Mouse (Mus musculus) intestine, postnatal 0 days (tissue): ENCODE data around the gene Gm21425. TPM values are rescaled to one million over a fixed set of nuclear protein-coding genes. Genes with fewer than 3 reads are reported as not detected.
"Not testable (repeated sequence)": the region's sequence is repeated elsewhere in the genome, so short reads cannot be mapped to it uniquely, and the experiment has no call there.

Experiments used
- ATAC-seq: fragments of 200-750 bp; cut with Nextera tagmentation; 2 replicates; pipeline ENCODE4 v1.8.0; 2017; ENCODE audit warnings: mild to moderate bottlenecking, moderate TSS enrichment, moderate library complexity
- H3K27ac ChIP-seq: fragments of 300-500 bp; sonication (generic); 2 replicates; pipeline ENCODE4 v1.5.1; 2014; ENCODE audit warnings: mild to moderate bottlenecking, low read depth, low read length, moderate library complexity
- H3K27me3 ChIP-seq: fragments of 300-500 bp; sonication (generic); replicated peaks from 2 replicates; pipeline ENCODE4 v1.6.1; 2014; ENCODE audit warnings: low read length, mixed read lengths; ENCODE audit not compliant: control insufficient read depth, insufficient read depth
- H3K36me3 ChIP-seq: fragments of 300-500 bp; sonication (generic); 2 replicates; pipeline ENCODE4 v1.6.1; 2014; ENCODE audit warnings: mild to moderate bottlenecking, moderate library complexity; ENCODE audit not compliant: control insufficient read depth, insufficient read depth
- H3K4me1 ChIP-seq: fragments of 300-500 bp; sonication (generic); replicated peaks from 2 replicates; pipeline ENCODE4 v1.6.1; 2014; ENCODE audit warnings: antibody characterized with exemption, low read length, mixed read lengths; ENCODE audit not compliant: control insufficient read depth, insufficient read depth
- H3K4me2 ChIP-seq: fragments of 300-500 bp; sonication (generic); replicated peaks from 2 replicates; pipeline ENCODE4 v1.6.1; 2014; ENCODE audit warnings: low read depth, mild to moderate bottlenecking, moderate library complexity
- H3K4me3 ChIP-seq: fragments of 300-500 bp; sonication (generic); 2 replicates; pipeline ENCODE4 v1.5.1; 2014; ENCODE audit warnings: low read depth, low read length
- H3K9ac ChIP-seq: fragments of 300-500 bp; sonication (generic); 2 replicates; pipeline ENCODE4 v1.6.1; 2014; ENCODE audit warnings: mild to moderate bottlenecking, low read depth, low read length
- H3K9me3 ChIP-seq: fragments of 300-500 bp; sonication (generic); 2 replicates; pipeline ENCODE4 v1.6.1; 2016; ENCODE audit warnings: mixed run types; ENCODE audit not compliant: control insufficient read depth
- WGBS: fragments of 180-500 bp; shearing (Covaris S2); extraction: QIAGEN DNeasy Blood & Tissue Kit; methylation state at CpG from one replicate; pipeline ENCODE4 v1.1.7; 2014; 5-methylcytosine and 5-hydroxymethylcytosine counted together
- polyA plus RNA-seq: library from polyadenylated mRNA; unstranded; fragments of >200 nt; fragmentation: Nextera tagmentation; extraction: Ambion mirVana; gene quantifications from 2 replicates; pipeline ENCODE4 v1.2.1, GENCODE M21; 2015

Gm21425 gene
- not detected in 2 replicates for polyA plus RNA-seq

DNA sequence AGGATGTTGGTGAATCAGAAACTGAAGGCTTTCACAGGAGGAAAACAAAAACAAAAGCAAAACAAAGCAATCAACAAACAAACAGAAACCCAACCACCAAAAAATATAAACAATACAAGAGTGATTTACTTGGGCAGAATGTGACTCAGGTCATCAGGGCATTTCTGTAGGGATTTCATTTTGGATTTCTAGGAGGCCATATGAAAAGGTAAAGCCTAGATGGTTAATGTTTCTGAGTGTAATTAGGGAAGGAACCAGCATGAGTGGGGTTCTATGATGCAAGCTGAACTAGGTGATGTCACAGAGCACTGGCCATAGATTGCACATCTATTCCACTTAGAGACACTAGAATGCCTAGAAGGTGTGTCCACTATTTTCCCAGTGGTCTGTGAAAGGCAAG, at the start of gene Gm21425:
Gm21425 (plus strand) TSS at position 301 of the 400 bp plus-strand sequence.
- not testable (repeated sequence) for H3K4me2 ChIP-seq, ATAC-seq

DNA sequence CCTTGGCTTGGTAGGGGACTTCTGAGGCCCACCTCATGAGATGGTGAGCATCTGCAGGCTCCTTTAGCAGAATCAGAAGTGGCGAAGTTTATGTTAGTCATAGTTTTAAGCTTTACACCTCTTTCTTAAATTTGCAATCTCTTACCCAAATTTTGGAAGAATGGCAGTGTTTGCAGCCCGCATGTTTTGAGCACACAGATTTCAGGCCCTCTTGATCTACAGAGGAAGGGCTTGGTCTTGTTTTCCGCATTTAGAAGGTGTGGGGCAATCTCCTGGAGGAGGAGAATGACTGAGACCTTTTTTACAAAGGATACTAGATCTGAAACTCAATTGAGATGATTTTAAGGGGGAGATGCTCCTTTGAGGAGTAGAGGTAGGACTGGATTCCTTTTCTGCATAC, 28.4 kb upstream of the Gm21425 start, which contains the start of gene Gm21891:
Gm21891 (minus strand) TSS at position 101 of the 400 bp plus-strand sequence.
- not testable (repeated sequence) for H3K4me3 ChIP-seq
- WGBS: no CpG with 5 or more reads among the region's 3 CpGs

More for the DNA sequence above, at the start of gene Gm21425:
- H3K4me1 ChIP-seq, H3K4me3 ChIP-seq, H3K36me3 ChIP-seq, H3K27me3 ChIP-seq, H3K27ac ChIP-seq, H3K9ac ChIP-seq, H3K9me3 ChIP-seq: not testable (repeated sequence)

More for the DNA sequence above, 28.4 kb upstream of the Gm21425 start, which contains the start of gene Gm21891:
- H3K4me2 ChIP-seq, H3K9me3 ChIP-seq, H3K9ac ChIP-seq, H3K36me3 ChIP-seq, H3K4me1 ChIP-seq, H3K27me3 ChIP-seq, H3K27ac ChIP-seq, ATAC-seq: not testable (repeated sequence)

Other genes starting within 250 kb of the Gm21425 start
- not detected in 2 replicates for gene Gm20807, start 119.1 kb upstream of the Gm21425 start, polyA plus RNA-seq
- not detected in 2 replicates for gene Gm21891, start 28.5 kb upstream of the Gm21425 start, polyA plus RNA-seq
- gene Gm21828, start 62.0 kb downstream of the Gm21425 start, polyA plus RNA-seq: not detected in 2 replicates
- not detected in 2 replicates for gene Gm21440, start 90.4 kb downstream of the Gm21425 start, polyA plus RNA-seq
- not detected in 2 replicates for gene Gm21454, start 90.5 kb downstream of the Gm21425 start, polyA plus RNA-seq
- gene Gm21725, start 187.1 kb downstream of the Gm21425 start, polyA plus RNA-seq: not detected in 2 replicates